Mouse (Mus musculus) myocyte (in vitro differentiated cells): ENCODE data around the gene Cytip. TPM values are rescaled to one million over a fixed set of nuclear protein-coding genes. Genes with fewer than 3 reads are reported as not detected.
"Not testable (repeated sequence)": the region's sequence is repeated elsewhere in the genome, so short reads cannot be mapped to it uniquely, and the experiment has no call there.

ENCODE experiments used
- H3K27me3 ChIP-seq: one replicate; pipeline ENCODE4 v1.6.1; 2011; ENCODE audit not compliant: control insufficient read depth, insufficient read depth, insufficient read length
- H3K36me3 ChIP-seq: one replicate; pipeline ENCODE4 v1.6.1; 2011; ENCODE audit not compliant: control insufficient read depth, insufficient read depth
- H3K4me2 ChIP-seq: one replicate; pipeline ENCODE4 v1.6.1; 2011; ENCODE audit warnings: low read depth, control low read depth
- H3K4me3 ChIP-seq: one replicate; pipeline ENCODE4 v1.5.1; 2011; ENCODE audit warnings: mild to moderate bottlenecking, control low read depth, moderate library complexity
- H3K79me2 ChIP-seq: one replicate; pipeline ENCODE4 v1.6.1; 2011; ENCODE audit not compliant: control insufficient read depth, insufficient read depth
- H3ac ChIP-seq: one replicate; pipeline ENCODE4 v1.6.1; 2011; ENCODE audit not compliant: control insufficient read depth, insufficient read length
- CEBPB ChIP-seq: IDR thresholded peaks from 2 replicates; pipeline ENCODE4 v1.6.1; 2011; ENCODE audit warnings: mild to moderate bottlenecking, moderate library complexity; ENCODE audit not compliant: poor library complexity, insufficient read depth, severe bottlenecking
- E2F4 ChIP-seq: IDR thresholded peaks from one replicate; pipeline ENCODE4 v1.6.1; 2011; ENCODE audit warnings: mild to moderate bottlenecking, control low read depth, moderate library complexity; ENCODE audit not compliant: insufficient read depth
- MAX ChIP-seq: IDR thresholded peaks from one replicate; pipeline ENCODE4 v1.6.1; 2011; ENCODE audit warnings: low read depth, mild to moderate bottlenecking, control low read depth
- MYOD1 ChIP-seq, 3 experiments: IDR thresholded peaks; one replicate each; pipeline ENCODE4 v1.6.1; 2011; ENCODE audit warnings: control low read depth in 2 of 3, low read depth in 2 of 3, mild to moderate bottlenecking in 2 of 3, moderate library complexity in 1 of 3; ENCODE audit not compliant: insufficient read length in 2 of 3, control insufficient read depth in 1 of 3
- MYOG ChIP-seq, 3 experiments: IDR thresholded peaks; one replicate each; pipeline ENCODE4 v1.6.1; 2011; ENCODE audit warnings: control low read depth in 2 of 3, low read depth in 2 of 3, mild to moderate bottlenecking in 2 of 3; ENCODE audit not compliant: insufficient read length in 2 of 3, control insufficient read depth in 1 of 3, insufficient read depth in 1 of 3
- POLR2A ChIP-seq: IDR thresholded peaks from one replicate; pipeline ENCODE4 v1.6.1; 2011; ENCODE audit warnings: low read depth, mild to moderate bottlenecking, control low read depth, moderate library complexity; ENCODE audit not compliant: insufficient read length
- POLR2AphosphoS2 ChIP-seq: IDR thresholded peaks from one replicate; pipeline ENCODE4 v1.6.1; 2011; ENCODE audit warnings: low read depth, control low read depth; ENCODE audit not compliant: insufficient read length
- REST ChIP-seq: IDR thresholded peaks from one replicate; pipeline ENCODE4 v1.6.1; 2011; ENCODE audit warnings: mild to moderate bottlenecking, control low read depth, moderate library complexity; ENCODE audit not compliant: insufficient read depth, insufficient read length
- SRF ChIP-seq: IDR thresholded peaks from one replicate; pipeline ENCODE4 v1.6.1; 2011; ENCODE audit warnings: low read depth; ENCODE audit not compliant: control insufficient read depth, insufficient read length
- TCF12 ChIP-seq: IDR thresholded peaks from one replicate; pipeline ENCODE4 v1.6.1; 2011; ENCODE audit warnings: mild to moderate bottlenecking, control low read depth; ENCODE audit not compliant: poor library complexity, insufficient read depth, severe bottlenecking
- TCF3 ChIP-seq: IDR thresholded peaks from one replicate; pipeline ENCODE4 v1.6.1; 2011; ENCODE audit warnings: low read depth, control low read depth; ENCODE audit not compliant: insufficient read length
- USF1 ChIP-seq: IDR thresholded peaks from one replicate; pipeline ENCODE4 v1.6.1; 2011; ENCODE audit warnings: low read depth, mild to moderate bottlenecking, control low read depth, moderate library complexity
- polyA plus RNA-seq: library from polyadenylated mRNA; unstranded; fragments of >200 nt; fragmentation: generic; extraction: Trizol; gene quantifications from one replicate; pipeline ENCODE4 v1.2.1, GENCODE M21; 2012; ENCODE audit warnings: missing spikeins

The Cytip gene
- polyA plus RNA-seq, 1 experiment: 0.05 TPM

DNA sequence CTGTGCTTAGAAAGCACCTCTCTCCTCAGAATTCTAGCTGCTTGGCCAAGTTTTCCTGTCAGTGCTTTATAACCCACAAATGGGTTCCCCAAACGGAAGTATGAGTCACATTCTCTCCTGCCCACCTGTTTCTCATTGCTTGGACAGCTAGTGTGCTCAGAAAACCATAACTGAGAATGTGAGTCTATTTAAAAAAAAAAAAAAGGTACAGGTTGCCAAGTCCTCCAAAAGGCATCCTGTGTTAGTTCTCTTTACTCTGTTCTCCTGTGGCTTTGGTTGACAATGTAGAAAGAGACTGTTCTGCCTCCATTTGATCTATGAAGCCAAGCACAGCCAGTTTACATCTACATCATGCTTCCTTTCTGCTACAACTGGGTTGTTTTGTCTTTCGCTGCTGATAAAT is 60.3 kb downstream of the Cytip start:
- no peak for TF ChIP-seq TCF12
- no peak for TF ChIP-seq POLR2AphosphoS2
- no peak for TF ChIP-seq MYOG (IDR thresholded peaks at IDR 0.05; ENCODE audit: control insufficient read depth in 1 of 3, insufficient read depth in 1 of 3, insufficient read length in 2 of 3, low read depth in 2 of 3)
- no peak for TF ChIP-seq REST
- no peak for TF ChIP-seq E2F4
- no peak for TF ChIP-seq POLR2A
- TF ChIP-seq USF1: no peak
- no peak for TF ChIP-seq MYOD1 (IDR thresholded peaks at IDR 0.05; ENCODE audit: control insufficient read depth in 1 of 3, insufficient read length in 2 of 3, low read depth in 2 of 3)
- TF ChIP-seq CEBPB: no peak
- no peak for TF ChIP-seq TCF3
- Histone ChIP-seq H3K4me2 (no peak overlapping the region), H3K36me3 (no peaks in the 10 kb centered on the region), H3K79me2 (no peaks in the 10 kb centered on the region), H3K4me3 (no peak overlapping the region), H3K27me3 (no peaks in the 10 kb centered on the region), H3ac (no peak overlapping the region)

- no peaks in the 10 kb centered on the region for H3K79me2 ChIP-seq
- no peak overlapping the region for H3K4me2 ChIP-seq
- no peak overlapping the region for H3K4me3 ChIP-seq
- no peaks in the 10 kb centered on the region for H3K27me3 ChIP-seq
- no peak overlapping the region for H3ac ChIP-seq
- TF ChIP-seq POLR2AphosphoS2: no peak
- TF ChIP-seq MYOD1 (IDR thresholded peaks at IDR 0.05; ENCODE audit: control insufficient read depth in 1 of 3, insufficient read length in 2 of 3, low read depth in 2 of 3): no peak
- no peak for TF ChIP-seq USF1
- no peak for TF ChIP-seq TCF3
- no peak for TF ChIP-seq POLR2A
- no peak for TF ChIP-seq CEBPB
- TF ChIP-seq TCF12: no peak
- TF ChIP-seq E2F4: no peak
- no peak for TF ChIP-seq SRF
- no peak for TF ChIP-seq REST
- no peak for TF ChIP-seq MYOG (IDR thresholded peaks at IDR 0.05; ENCODE audit: control insufficient read depth in 1 of 3, insufficient read depth in 1 of 3, insufficient read length in 2 of 3, low read depth in 2 of 3)
- TF ChIP-seq MAX: no peak
- no peaks in the 10 kb centered on the region for H3K36me3 ChIP-seq
Measured at GRCm38 (mm10) chr2:58132597-58132996, 62.7 kb downstream of the Cytip start.

DNA sequence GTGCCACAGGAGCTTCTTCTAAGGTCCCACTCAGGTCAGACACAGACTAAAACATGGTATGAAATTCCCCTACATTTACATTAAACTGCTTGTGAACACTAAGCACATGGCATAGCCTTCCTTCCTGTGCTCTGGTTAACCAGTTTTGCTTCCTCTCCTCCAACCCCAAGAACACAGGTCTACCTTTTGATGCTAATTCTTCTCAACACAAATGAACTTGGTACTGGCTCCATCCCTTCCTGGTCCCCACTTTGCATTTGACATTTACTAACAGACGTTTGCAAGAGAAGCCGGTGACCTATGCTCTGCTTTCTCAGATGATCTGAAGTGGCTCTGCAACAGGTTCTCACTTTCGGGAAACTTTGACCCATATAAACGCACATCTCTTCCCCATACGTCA is 65.4 kb downstream of the Cytip start:
- Histone ChIP-seq H3K27me3 (no peaks in the 10 kb centered on the region), H3K4me3 (no peak overlapping the region), H3K36me3 (no peaks in the 10 kb centered on the region), H3ac (no peak overlapping the region), H3K4me2 (no peak overlapping the region), H3K79me2 (no peaks in the 10 kb centered on the region)
- no peak for TF ChIP-seq CEBPB
- no peak for TF ChIP-seq USF1
- no peak for TF ChIP-seq POLR2AphosphoS2
- TF ChIP-seq POLR2A: no peak
- TF ChIP-seq TCF12: no peak
- no peak for TF ChIP-seq TCF3
- no peak for TF ChIP-seq REST
- no peak for TF ChIP-seq MAX
- no peak for TF ChIP-seq MYOD1 (IDR thresholded peaks at IDR 0.05; ENCODE audit: control insufficient read depth in 1 of 3, insufficient read length in 2 of 3, low read depth in 2 of 3)
- no peak for TF ChIP-seq E2F4
- TF ChIP-seq MYOG (IDR thresholded peaks at IDR 0.05; ENCODE audit: control insufficient read depth in 1 of 3, insufficient read depth in 1 of 3, insufficient read length in 2 of 3, low read depth in 2 of 3): no peak
- TF ChIP-seq SRF: no peak

DNA sequence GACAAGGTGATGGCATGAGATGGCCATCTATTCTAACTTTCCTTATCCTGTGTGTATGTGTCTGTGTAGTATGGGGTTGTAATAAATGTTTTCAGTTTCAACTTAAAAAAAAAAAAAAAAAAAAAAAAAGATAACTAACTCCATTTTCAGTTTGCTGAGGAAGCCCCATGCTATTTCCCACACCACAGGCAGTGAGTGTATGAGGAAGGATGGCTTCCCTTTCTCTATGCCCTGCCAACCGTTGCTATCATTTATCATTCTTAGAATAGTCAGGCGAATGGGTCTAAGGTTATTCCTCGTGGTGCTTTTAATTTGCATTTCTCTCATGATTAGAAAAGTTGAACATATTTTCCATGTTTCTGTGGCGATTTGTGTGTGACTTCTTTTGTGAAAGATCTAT is 84.2 kb downstream of the Cytip start:
- H3K4me3 ChIP-seq: no peak overlapping the region
- no peaks in the 10 kb centered on the region for H3K36me3 ChIP-seq
- TF ChIP-seq POLR2AphosphoS2 (no peak), POLR2A (no peak), TCF3 (no peak), TCF12 (no peak), MYOD1 (IDR thresholded peaks at IDR 0.05; ENCODE audit: control insufficient read depth in 1 of 3, insufficient read length in 2 of 3, low read depth in 2 of 3) (no peak), SRF (no peak), REST (no peak), USF1 (no peak), MAX (no peak), CEBPB (no peak)
- H3K4me2 ChIP-seq: no peak overlapping the region
- no peak overlapping the region for H3ac ChIP-seq
- H3K27me3 ChIP-seq: no peaks in the 10 kb centered on the region
- H3K79me2 ChIP-seq: no peaks in the 10 kb centered on the region

DNA sequence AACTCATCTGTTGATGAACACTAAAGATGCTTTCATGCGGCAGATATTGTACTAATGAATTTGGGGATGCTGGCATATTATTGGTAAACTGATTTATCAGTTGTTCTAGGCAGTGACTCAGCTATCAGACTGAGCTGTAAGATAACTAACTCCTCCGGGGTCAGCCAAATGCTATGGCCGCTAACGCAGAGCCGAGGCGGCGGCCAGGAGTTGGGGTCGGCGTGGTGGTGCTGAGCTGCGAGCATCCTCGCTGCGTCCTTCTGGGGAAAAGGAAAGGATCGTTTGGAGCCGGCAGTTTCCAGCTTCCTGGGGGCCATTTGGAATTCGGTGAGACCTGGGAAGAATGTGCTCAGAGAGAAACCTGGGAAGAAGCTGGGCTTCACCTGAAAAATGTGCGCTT is 87.4 kb downstream of the Cytip start:
- not testable (repeated sequence) for H3K36me3 ChIP-seq, H3K27me3 ChIP-seq, H3ac ChIP-seq, H3K79me2 ChIP-seq, H3K4me3 ChIP-seq, H3K4me2 ChIP-seq
